Mouse (Mus musculus): ENCODE results near the gene Rprd2. TPM values are rescaled to one million over a fixed set of nuclear protein-coding genes. Genes with fewer than 3 reads are reported as not detected.

Rprd2 gene
- total RNA-seq, 2 experiments from 2014 or later = 65.2 to 69.4 TPM

GRCm38 (mm10) chr3:95756808-95757207 is 61.9 kb downstream of the Rprd2 start:
- no peak for DNase-seq (ENCODE audit: low spot score in 2 of 2)
- intact Hi-C loops (cut with DNase I) = no loop called here

GRCm38 (mm10) chr3:95754345-95755206 is 64.1 kb downstream of the Rprd2 start:
- DNase-seq (ENCODE audit: low spot score in 2 of 2) = peak; percentile 94 to 99
- intact Hi-C loops (cut with DNase I) = no loop called here

- intact Hi-C loops (cut with DNase I) = no loop called here
- DNase-seq (ENCODE audit: low spot score in 2 of 2) = no peak
Observed at GRCm38 (mm10) chr3:95752935-95753334, 65.7 kb downstream of the Rprd2 start.

GRCm38 (mm10) chr3:95740406-95740805 is 78.3 kb downstream of the Rprd2 start:
- DNase-seq (ENCODE audit: low spot score in 2 of 2) = no peak
- intact Hi-C loops (cut with DNase I) = no loop called here

- intact Hi-C loops (cut with DNase I) = no loop called here
- DNase-seq (ENCODE audit: low spot score in 2 of 2) = peak; percentile 37 to 80
Observed at GRCm38 (mm10) chr3:95739353-95740104, 79.1 kb downstream of the Rprd2 start, which contains the start of gene Ecm1. TSS of gene Ecm1 (minus strand) at chr3:95739569.

GRCm38 (mm10) chr3:95735071-95735670 is 83.5 kb downstream of the Rprd2 start:
- DNase-seq (ENCODE audit: low spot score in 2 of 2) = no peak
- intact Hi-C loops (cut with DNase I) = no loop called here

GRCm38 (mm10) chr3:95734092-95734702 is 84.5 kb downstream of the Rprd2 start:
- intact Hi-C loops (cut with DNase I) = no loop called here
- no peak for DNase-seq (ENCODE audit: low spot score in 2 of 2)

- intact Hi-C loops (cut with DNase I) = no loop called here
- peak in 1 of 2 experiments; percentile 8 for DNase-seq (ENCODE audit: low spot score in 2 of 2)
Observed at GRCm38 (mm10) chr3:95732744-95733521, 85.7 kb downstream of the Rprd2 start.

- DNase-seq (ENCODE audit: low spot score in 2 of 2) = peak in 1 of 2 experiments; percentile 54
- intact Hi-C loops (cut with DNase I) = no loop called here
Observed at GRCm38 (mm10) chr3:95732297-95732696, 86.4 kb downstream of the Rprd2 start.

GRCm38 (mm10) chr3:95731802-95732201 is 86.9 kb downstream of the Rprd2 start:
- DNase-seq (ENCODE audit: low spot score in 2 of 2) = no peak
- intact Hi-C loops (cut with DNase I) = no loop called here

GRCm38 (mm10) chr3:95730431-95730830 is 88.2 kb downstream of the Rprd2 start:
- intact Hi-C loops (cut with DNase I) = no loop called here
- DNase-seq (ENCODE audit: low spot score in 2 of 2) = no peak

GRCm38 (mm10) chr3:95728906-95729305 is 89.8 kb downstream of the Rprd2 start:
- intact Hi-C loops (cut with DNase I) = no loop called here
- no peak for DNase-seq (ENCODE audit: low spot score in 2 of 2)

- intact Hi-C loops (cut with DNase I) = no loop called here
- DNase-seq (ENCODE audit: low spot score in 2 of 2) = no peak
Observed at GRCm38 (mm10) chr3:95726696-95727358, 91.8 kb downstream of the Rprd2 start.

GRCm38 (mm10) chr3:95725863-95726262 is 92.8 kb downstream of the Rprd2 start:
- intact Hi-C loops (cut with DNase I) = no loop called here
- no peak for DNase-seq (ENCODE audit: low spot score in 2 of 2)

GRCm38 (mm10) chr3:95722386-95722785 is 96.3 kb downstream of the Rprd2 start:
- no peak for DNase-seq (ENCODE audit: low spot score in 2 of 2)
- intact Hi-C loops (cut with DNase I) = no loop called here

- intact Hi-C loops (cut with DNase I) = no loop called here
- DNase-seq (ENCODE audit: low spot score in 2 of 2) = no peak
Observed at GRCm38 (mm10) chr3:95718153-95718552, 100.5 kb downstream of the Rprd2 start.

GRCm38 (mm10) chr3:95716075-95716474 is 102.6 kb downstream of the Rprd2 start:
- DNase-seq (ENCODE audit: low spot score in 2 of 2) = no peak
- intact Hi-C loops (cut with DNase I) = no loop called here
